Mouse (Mus musculus) spleen, adult 2 months (tissue): ENCODE data around the gene Mfsd11. TPM values are rescaled to one million over a fixed set of nuclear protein-coding genes. Genes with fewer than 3 reads are reported as not detected.

Experiments used
- DNase-seq, 2 experiments: peaks; one replicate each; pipeline versions ENCODE4 v3.0.0 to v3.0.0-alpha.2; 2012 to 2021; ENCODE audit warnings: low spot score in 2 of 2, low read depth in 1 of 2
- H3K27ac ChIP-seq: fragments of 200-500 bp; 2 replicates; pipeline ENCODE4 v1.5.1; 2012; ENCODE audit warnings: low read length, inconsistent platforms; ENCODE audit not compliant: insufficient read depth
- H3K27me3 ChIP-seq: fragments of 200-500 bp; 2 replicates; pipeline ENCODE4 v1.6.1; 2012; ENCODE audit warnings: mild to moderate bottlenecking, moderate library complexity, low read length, inconsistent platforms; ENCODE audit not compliant: control insufficient read depth, insufficient read depth
- H3K36me3 ChIP-seq: fragments of 200-500 bp; 2 replicates; pipeline ENCODE4 v1.6.1; 2012; ENCODE audit warnings: mild to moderate bottlenecking, low read length, inconsistent platforms; ENCODE audit not compliant: control insufficient read depth, insufficient read depth
- H3K4me1 ChIP-seq: fragments of 200-500 bp; 2 replicates; pipeline ENCODE4 v1.6.1; 2011; ENCODE audit warnings: inconsistent platforms; ENCODE audit not compliant: control insufficient read depth, insufficient read depth, insufficient read length
- H3K4me3 ChIP-seq: fragments of 200-500 bp; 2 replicates; pipeline ENCODE4 v1.5.1; 2011; ENCODE audit warnings: mild to moderate bottlenecking, inconsistent platforms; ENCODE audit not compliant: insufficient read depth, insufficient read length; ENCODE audit errors: extremely low read depth
- CTCF ChIP-seq: fragments of 200-500 bp; IDR thresholded peaks from 2 replicates; pipeline ENCODE4 v1.5.1; 2011; ENCODE audit warnings: mild to moderate bottlenecking, inconsistent platforms; ENCODE audit not compliant: insufficient read depth, insufficient read length, insufficient replicate concordance; ENCODE audit errors: extremely low read depth
- POLR2A ChIP-seq: fragments of 200-500 bp; IDR thresholded peaks from 2 replicates; pipeline ENCODE4 v1.6.1; 2011; ENCODE audit warnings: low read depth, low read length, inconsistent platforms
- WGBS: fragments of 180-500 bp; shearing (Covaris S2); methylation state at CpG from one replicate; pipeline ENCODE4 v1.1.7; 2018; 5-methylcytosine and 5-hydroxymethylcytosine counted together
- polyA plus RNA-seq: library from polyadenylated mRNA; depleted of rRNA; stranded (reverse); fragments of >200 nt; gene quantifications from 2 replicates; pipeline ENCODE4 v1.2.3, GENCODE M21; 2012

Mfsd11 gene
- polyA plus RNA-seq, 1 experiment, result 14.2 TPM

DNA sequence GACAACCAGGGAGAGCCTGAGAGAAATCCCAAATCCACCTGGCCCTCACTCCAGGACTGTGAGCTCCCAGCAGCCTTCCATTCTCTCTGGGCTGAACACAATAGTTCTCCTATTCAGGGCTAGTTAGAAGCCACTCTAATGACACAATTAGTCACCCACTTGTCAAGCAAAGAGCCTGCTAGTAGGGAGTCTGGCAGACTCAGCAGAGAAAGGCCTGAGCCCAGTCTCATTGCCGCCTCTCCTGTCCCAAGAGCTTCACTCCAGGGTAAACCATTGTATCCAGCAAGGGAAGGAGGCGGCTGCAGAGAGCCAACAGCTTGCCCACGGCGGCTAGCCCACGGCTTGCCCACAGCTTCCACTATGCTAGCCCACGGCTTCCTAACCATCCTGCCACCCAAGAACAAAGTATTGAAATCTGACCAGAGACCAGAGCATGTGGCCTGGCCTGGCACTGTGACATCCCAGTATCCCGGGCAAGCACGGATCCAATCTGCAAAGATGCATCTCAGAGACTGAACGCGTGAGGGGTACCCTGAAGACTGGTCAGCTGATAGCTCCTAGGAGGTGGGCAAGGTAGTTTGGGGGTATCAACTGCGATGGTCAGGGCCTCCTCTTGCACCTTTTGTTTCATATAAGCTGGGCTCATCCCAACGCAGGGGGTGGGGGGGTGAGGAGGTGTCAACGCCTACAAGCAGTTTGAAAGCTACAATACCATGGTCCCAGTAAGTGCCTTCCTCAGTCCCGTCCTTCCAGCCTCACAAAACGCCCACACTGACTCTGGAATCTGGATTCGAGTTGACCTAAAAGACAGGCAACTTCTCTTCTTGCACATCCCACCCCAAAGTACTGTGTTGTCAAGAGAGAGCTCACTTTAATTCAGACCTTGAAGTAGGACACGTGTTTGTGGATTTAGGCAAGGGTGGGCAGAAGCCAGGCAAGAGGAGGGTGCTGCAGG, 25.4 kb upstream of the Mfsd11 start:
- no peaks in the 10 kb centered on the region for H3K36me3 ChIP-seq
- no peak overlapping the region; the same call in 1 of the 2 replicates for H3K27ac ChIP-seq
- H3K4me1 ChIP-seq, result peaks cover 6% of the 10 kb centered on the region; the same call in 1 of the 2 replicates
- H3K4me3 ChIP-seq, result peak overlapping the region; percentile 51; the same call in 1 of the 2 replicates
- TF ChIP-seq CTCF, result no peak
- TF ChIP-seq POLR2A, result no peak
- peaks cover 4% of the 10 kb centered on the region for H3K27me3 ChIP-seq
- no peak for DNase-seq
- 71% methylated on average over 17 of the region's 17 CpGs for WGBS

DNA sequence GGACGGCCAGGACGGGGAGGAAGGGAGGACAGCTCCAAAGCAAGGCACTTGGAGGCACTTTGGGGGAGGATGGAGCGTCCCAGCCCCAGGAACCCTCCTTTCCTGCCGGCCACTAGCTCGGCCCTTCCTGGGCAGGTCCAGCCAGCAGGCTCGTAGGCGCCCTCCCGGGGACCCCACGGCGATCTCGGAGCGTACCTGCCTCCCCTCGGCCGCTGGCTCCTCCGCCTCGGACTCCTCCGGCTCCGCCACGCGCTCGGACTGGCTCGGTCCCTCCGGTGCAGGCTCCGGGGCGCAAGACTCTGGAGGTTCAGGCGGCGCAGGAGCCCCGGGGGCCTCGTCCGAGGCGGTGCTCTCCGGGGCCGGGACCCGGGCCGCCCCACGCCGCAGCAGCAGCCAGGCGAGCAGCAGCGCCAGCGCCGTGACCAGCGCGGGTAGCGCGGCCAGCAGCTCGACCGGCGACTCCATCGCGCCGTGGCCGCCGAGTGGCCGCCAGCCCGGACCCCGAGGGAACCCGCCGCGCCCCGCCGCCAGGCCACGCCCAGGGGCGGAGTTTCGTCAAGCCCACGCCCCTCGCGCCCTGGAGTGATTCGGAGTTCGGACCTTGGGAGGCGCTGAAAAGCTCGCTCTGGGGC, 24.6 kb upstream of the Mfsd11 start, which contains the start of gene Mxra7:
Mxra7 (minus strand) TSS at position 513 of the 632 bp plus-strand sequence.
- Histone ChIP-seq H3K36me3 (no peaks in the 10 kb centered on the region), H3K27ac (peak within 1 kb of the TSS; percentile 33; the same call in 1 of the 2 replicates), H3K4me3 (peak within 1 kb of the TSS; percentile 51; the same call in 1 of the 2 replicates), H3K27me3 (peaks cover 4% of the 10 kb centered on the region), H3K4me1 (peaks cover 6% of the 10 kb centered on the region; the same call in 1 of the 2 replicates)
- WGBS, result 9% methylated on average over 68 of the region's 71 CpGs
- no peak for TF ChIP-seq POLR2A
- no peak for TF ChIP-seq CTCF
- DNase-seq, result peak in 1 of 2 experiments; percentile 44

DNA sequence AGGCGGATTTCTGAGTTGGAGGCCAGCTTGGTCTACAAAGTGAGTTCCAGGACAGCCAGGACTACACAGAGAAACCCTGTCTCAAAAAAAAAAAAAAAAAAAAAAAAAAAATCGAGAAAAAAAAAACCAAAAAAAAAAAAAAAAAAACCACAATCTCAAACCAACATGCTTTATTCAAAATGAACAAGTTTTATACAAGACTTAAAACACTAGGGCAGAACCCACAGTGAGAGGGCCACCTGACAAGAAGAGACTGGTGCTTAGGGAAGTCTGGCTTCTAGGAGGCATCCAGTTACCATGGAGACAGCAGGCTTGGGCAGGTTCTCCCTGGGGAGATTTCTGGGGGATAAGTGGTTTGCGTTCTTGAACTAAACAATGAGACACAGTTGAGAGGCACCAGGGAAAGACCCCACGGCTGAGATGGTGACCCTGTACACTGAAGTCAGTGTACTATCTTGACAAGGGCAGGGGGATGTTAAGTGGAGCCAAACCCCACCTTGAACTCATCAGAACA, 20.0 kb upstream of the Mfsd11 start:
- no peak for TF ChIP-seq CTCF
- no peak for TF ChIP-seq POLR2A
- Histone ChIP-seq H3K36me3 (peaks cover 19% of the 10 kb centered on the region), H3K27ac (no peak overlapping the region), H3K27me3 (peaks cover 4% of the 10 kb centered on the region), H3K4me3 (no peak overlapping the region), H3K4me1 (peaks cover 6% of the 10 kb centered on the region; the same call in 1 of the 2 replicates)
- WGBS, result 34% methylated on average over 4 of the region's 4 CpGs
- DNase-seq, result no peak

DNA sequence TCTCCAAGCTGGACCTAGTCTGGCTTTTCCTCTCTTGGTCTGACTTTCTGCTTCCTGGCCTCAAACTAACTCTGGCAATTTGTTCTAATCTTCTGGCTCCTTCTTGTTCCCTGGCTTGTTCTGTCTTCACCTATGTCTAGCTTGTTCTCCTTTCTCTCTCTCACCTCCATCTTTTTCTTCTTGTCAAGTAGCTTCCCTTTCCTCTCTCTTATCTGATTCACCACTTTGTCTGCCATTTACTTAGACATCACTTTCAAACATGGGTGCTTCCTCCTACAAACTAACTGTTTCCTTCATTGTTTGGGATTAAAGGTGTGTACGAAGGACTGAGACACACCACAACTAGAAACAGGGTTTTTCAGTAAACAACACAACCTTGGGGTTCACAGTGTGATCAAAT, 17.3 kb upstream of the Mfsd11 start:
- TF ChIP-seq POLR2A (no peak), CTCF (no peak)
- H3K27me3 ChIP-seq, result no peaks in the 10 kb centered on the region
- 92% methylated on average over 1 of the region's 1 CpGs for WGBS
- H3K27ac ChIP-seq, result no peak overlapping the region
- peaks cover 43% of the 10 kb centered on the region for H3K36me3 ChIP-seq
- H3K4me3 ChIP-seq, result no peak overlapping the region
- no peaks in the 10 kb centered on the region for H3K4me1 ChIP-seq
- no peak for DNase-seq

DNA sequence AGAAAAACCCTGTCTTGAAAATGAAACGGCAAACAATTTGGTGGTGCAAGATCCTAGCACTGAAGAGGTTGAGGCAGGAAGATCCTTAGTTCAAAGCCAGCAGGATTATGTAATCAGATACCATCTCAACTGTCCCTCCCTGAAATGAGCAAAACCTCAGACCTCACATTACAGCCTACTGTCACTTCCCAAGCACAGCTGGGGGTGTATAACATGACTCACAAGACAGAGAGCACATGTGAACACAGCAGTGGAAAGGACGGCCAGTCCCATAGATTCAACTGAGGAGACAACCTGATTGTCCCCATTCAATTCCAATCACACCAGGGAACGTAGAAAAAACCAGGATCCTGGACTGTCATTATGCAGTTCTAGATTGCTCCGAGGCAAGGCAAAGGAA, 16.0 kb upstream of the Mfsd11 start:
- Histone ChIP-seq H3K36me3 (peaks cover 55% of the 10 kb centered on the region), H3K4me3 (no peak overlapping the region), H3K27me3 (no peaks in the 10 kb centered on the region), H3K27ac (no peak overlapping the region), H3K4me1 (peaks cover 4% of the 10 kb centered on the region)
- WGBS, result 84% methylated on average over 4 of the region's 4 CpGs
- DNase-seq, result no peak
- no peak for TF ChIP-seq POLR2A
- TF ChIP-seq CTCF, result no peak

DNA sequence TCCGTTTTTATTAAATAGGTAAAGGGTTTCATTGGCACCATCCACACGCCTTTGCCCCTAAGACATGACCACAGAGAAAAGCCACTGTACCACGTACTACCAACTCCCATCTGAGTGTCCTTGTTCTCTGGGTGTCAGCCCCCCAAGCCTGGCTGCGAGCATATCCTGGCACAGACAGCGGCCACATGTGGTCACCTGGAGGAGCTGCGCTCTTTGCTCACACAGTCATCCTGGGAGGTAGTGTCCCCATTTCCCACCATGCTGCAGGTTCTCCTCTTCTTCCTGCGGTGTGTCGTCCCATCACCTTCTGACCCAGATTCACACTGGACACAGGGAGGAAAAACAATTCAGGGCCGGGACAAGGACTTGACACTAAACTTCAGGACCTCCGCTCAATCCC, 14.8 kb upstream of the Mfsd11 start:
- no peaks in the 10 kb centered on the region for H3K27me3 ChIP-seq
- H3K27ac ChIP-seq, result no peak overlapping the region
- no peak for DNase-seq
- H3K4me1 ChIP-seq, result peaks cover 6% of the 10 kb centered on the region
- H3K36me3 ChIP-seq, result peaks cover 55% of the 10 kb centered on the region
- WGBS, result 93% methylated on average over 10 of the region's 10 CpGs
- no peak overlapping the region for H3K4me3 ChIP-seq
- TF ChIP-seq POLR2A, result no peak
- no peak for TF ChIP-seq CTCF
